Mouse (Mus musculus): ENCODE data around the gene Vmn1r83. TPM values are rescaled to one million over a fixed set of nuclear protein-coding genes. Genes with fewer than 3 reads are reported as not detected.

The Vmn1r83 gene
- polyA plus RNA-seq (2015; fragmentation: Nextera tagmentation; extraction: Ambion mirVana): 0.04 TPM in 1 of 2 replicates, not detected in the other

DNA sequence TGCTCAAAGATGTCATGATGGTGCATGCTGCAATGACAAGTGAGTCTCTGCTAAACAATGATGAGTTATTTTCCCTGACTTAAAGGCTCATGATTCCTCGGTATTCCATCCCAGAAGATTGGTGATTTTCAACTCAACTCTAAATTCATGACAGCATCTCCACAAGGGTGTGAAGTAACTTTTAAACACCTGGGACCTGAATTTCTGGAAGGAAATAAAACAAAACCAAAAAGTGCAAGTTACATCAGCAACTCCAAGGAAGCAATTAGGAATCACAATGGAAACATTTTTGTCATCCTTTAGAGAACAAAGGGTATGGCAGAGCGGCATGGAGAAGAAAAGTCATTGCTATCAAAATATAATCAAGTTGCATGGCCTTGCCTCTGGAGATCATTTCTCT is at the start of gene Vmn1r83:
TSS of gene Vmn1r83 (minus strand) at position 101 of the 400 bp plus-strand sequence.
- Histone ChIP-seq H3K4me3 (ENCODE audit: low read depth, low read length) (no peak within 1 kb of the TSS), H3K27me3 (ENCODE audit: control insufficient read depth, insufficient read depth, low read length) (no peaks in the 10 kb centered on the region), H3K4me1 (replicated peaks; ENCODE audit: control insufficient read depth, insufficient read depth) (no peaks in the 10 kb centered on the region), H3K36me3 (ENCODE audit: control insufficient read depth, insufficient read depth, low read length) (no peaks in the 10 kb centered on the region), H3K9me3 (ENCODE audit: control insufficient read depth, low read length) (no peaks in the 10 kb centered on the region), H3K27ac (replicated peaks) (no peak within 1 kb of the TSS), H3K4me2 (replicated peaks; ENCODE audit: low read depth) (no peak within 1 kb of the TSS), H3K9ac (ENCODE audit: low read length) (no peak within 1 kb of the TSS)
- DNase-seq (ENCODE audit: low spot score) (no peak), ATAC-seq (ENCODE audit: low FRiP score, low TSS enrichment) (no peak)
- WGBS: 79% methylated on average over 2 of the region's 2 CpGs
- TF ChIP-seq EP300 (optimal IDR thresholded peaks at IDR 0.05) (no peak), CTCF (IDR thresholded peaks at IDR 0.05; ENCODE audit: low read depth) (no peak)

DNA sequence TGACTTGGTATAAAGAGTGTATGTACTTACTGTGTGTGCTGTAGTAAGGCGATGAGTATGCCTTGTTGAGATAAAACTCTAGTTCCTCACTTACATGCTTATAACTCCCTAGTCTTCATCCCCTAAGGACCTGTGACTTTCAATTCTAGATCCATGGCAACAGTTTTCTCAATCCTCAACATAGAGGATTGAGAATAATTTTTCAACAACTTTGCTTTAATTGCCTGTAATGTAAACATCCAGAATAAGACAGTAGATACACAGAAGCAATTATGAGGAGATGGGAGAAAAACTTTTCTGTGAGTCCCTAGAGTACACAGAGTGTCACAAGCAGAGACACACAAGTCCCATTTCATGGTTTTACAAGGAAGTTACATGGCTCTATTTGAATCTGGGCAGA is 39.9 kb upstream of the Vmn1r83 start, which contains the start of gene Vmn1r84:
TSS of gene Vmn1r84 (minus strand) at position 101 of the 400 bp plus-strand sequence.
- H3K36me3 ChIP-seq (ENCODE audit: control insufficient read depth, insufficient read depth, low read length): no peaks in the 10 kb centered on the region
- no peaks in the 10 kb centered on the region for H3K27me3 ChIP-seq (ENCODE audit: control insufficient read depth, insufficient read depth, low read length)
- ATAC-seq (ENCODE audit: low FRiP score, low TSS enrichment) (no peak), DNase-seq (ENCODE audit: low spot score) (no peak)
- no peak within 1 kb of the TSS for H3K4me2 ChIP-seq (replicated peaks; ENCODE audit: low read depth)
- H3K27ac ChIP-seq (replicated peaks): no peak within 1 kb of the TSS
- no peak within 1 kb of the TSS for H3K9ac ChIP-seq (ENCODE audit: low read length)
- TF ChIP-seq CTCF (IDR thresholded peaks at IDR 0.05; ENCODE audit: low read depth) (no peak), EP300 (optimal IDR thresholded peaks at IDR 0.05) (no peak)
- no peaks in the 10 kb centered on the region for H3K9me3 ChIP-seq (ENCODE audit: control insufficient read depth, low read length)
- WGBS: 59% methylated on average over 1 of the region's 1 CpGs
- no peaks in the 10 kb centered on the region for H3K4me1 ChIP-seq (replicated peaks; ENCODE audit: control insufficient read depth, insufficient read depth)
- H3K4me3 ChIP-seq (ENCODE audit: low read depth, low read length): no peak within 1 kb of the TSS

DNA sequence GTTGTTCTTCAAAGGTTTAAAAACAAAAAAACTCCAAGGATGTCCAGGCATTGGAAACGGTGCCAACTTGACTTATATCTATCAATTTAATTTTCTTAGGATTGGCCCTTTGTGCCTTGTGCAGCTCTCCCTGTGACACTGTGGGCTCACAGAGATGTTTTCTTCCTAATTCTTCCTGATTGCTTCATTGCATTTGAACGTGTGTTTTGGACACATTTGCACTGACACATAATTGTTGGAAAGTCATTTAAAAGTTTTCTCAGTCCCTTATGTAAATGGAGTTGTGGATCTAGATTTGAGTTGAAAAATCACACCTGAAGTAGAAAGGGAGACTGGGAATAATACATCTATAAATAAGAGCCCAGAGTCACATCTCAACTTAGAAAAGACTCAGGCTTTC is 29.2 kb downstream of the Vmn1r83 start, which contains the start of gene Vmn1r82:
TSS of gene Vmn1r82 (plus strand) at position 301 of the 400 bp plus-strand sequence.
- 53% methylated on average over 2 of the region's 2 CpGs for WGBS

More for the DNA sequence above, 29.2 kb downstream of the Vmn1r83 start, which contains the start of gene Vmn1r82:
- Histone ChIP-seq H3K4me3 (ENCODE audit: low read depth, low read length) (no peak within 1 kb of the TSS), H3K36me3 (ENCODE audit: control insufficient read depth, insufficient read depth, low read length) (no peaks in the 10 kb centered on the region), H3K9ac (ENCODE audit: low read length) (no peak within 1 kb of the TSS), H3K4me2 (replicated peaks; ENCODE audit: low read depth) (no peak within 1 kb of the TSS), H3K27me3 (ENCODE audit: control insufficient read depth, insufficient read depth, low read length) (no peaks in the 10 kb centered on the region), H3K9me3 (ENCODE audit: control insufficient read depth, low read length) (no peaks in the 10 kb centered on the region), H3K27ac (replicated peaks) (no peak within 1 kb of the TSS), H3K4me1 (replicated peaks; ENCODE audit: control insufficient read depth, insufficient read depth) (no peaks in the 10 kb centered on the region)
- ATAC-seq (ENCODE audit: low FRiP score, low TSS enrichment) (no peak), DNase-seq (ENCODE audit: low spot score) (no peak)
- TF ChIP-seq CTCF (IDR thresholded peaks at IDR 0.05; ENCODE audit: low read depth): no peak
- TF ChIP-seq EP300 (optimal IDR thresholded peaks at IDR 0.05): no peak

Small RNA genes within 50 kb of the gene (microRNA-seq; reads per million reads assigned to microRNA genes)
- gene Gm23521: not detected

Other genes with a start within 250 kb of the Vmn1r83 start
- gene Vmn1r78, start 179.2 kb downstream of the Vmn1r83 start, polyA plus RNA-seq (2015; fragmentation: Nextera tagmentation; extraction: Ambion mirVana): 0.02 TPM in 1 of 2 replicates, not detected in the other
- 0.04 TPM in 1 of 2 replicates, not detected in the other for gene Vmn1r79, start 158.2 kb downstream of the Vmn1r83 start, polyA plus RNA-seq (2015; fragmentation: Nextera tagmentation; extraction: Ambion mirVana)
- gene Vmn1r80, start 140.2 kb downstream of the Vmn1r83 start, polyA plus RNA-seq (2015; fragmentation: Nextera tagmentation; extraction: Ambion mirVana): 0.02 TPM in 1 of 2 replicates, not detected in the other
- gene Vmn1r81, start 61.2 kb downstream of the Vmn1r83 start, polyA plus RNA-seq (2015; fragmentation: Nextera tagmentation; extraction: Ambion mirVana): 0.01 TPM in 1 of 2 replicates, not detected in the other
- gene Vmn1r82, start 29.1 kb downstream of the Vmn1r83 start, polyA plus RNA-seq (2015; fragmentation: Nextera tagmentation; extraction: Ambion mirVana): not detected in 2 replicates
- gene Vmn1r84, start 39.8 kb upstream of the Vmn1r83 start, polyA plus RNA-seq (2015; fragmentation: Nextera tagmentation; extraction: Ambion mirVana): not detected in 2 replicates
- 1.8 TPM in 2 replicates for gene Zfp551, start 93.3 kb upstream of the Vmn1r83 start, polyA plus RNA-seq (2015; fragmentation: Nextera tagmentation; extraction: Ambion mirVana)
- 5.4 and 5.7 TPM in 2 replicates for gene Zfp606, start 148.8 kb upstream of the Vmn1r83 start, polyA plus RNA-seq (2015; fragmentation: Nextera tagmentation; extraction: Ambion mirVana)
- not detected in 2 replicates for gene 2900092C05Rik, start 183.0 kb upstream of the Vmn1r83 start, polyA plus RNA-seq (2015; fragmentation: Nextera tagmentation; extraction: Ambion mirVana)

All from stomach, postnatal 0 days (tissue).